Mouse (Mus musculus) liver, embryonic 14.5 days (tissue): Measurements from ENCODE around the gene Fam13a. TPM values are rescaled to one million over a fixed set of nuclear protein-coding genes. Genes with fewer than 3 reads are reported as not detected.

Experiments
- ATAC-seq: fragments of 200-750 bp; cut with Nextera tagmentation; 2 replicates; pipeline ENCODE4 v1.8.0; 2017; ENCODE audit warnings: moderate number of reproducible peaks, mild to moderate bottlenecking, moderate library complexity; ENCODE audit not compliant: insufficient read depth
- DNase-seq, 3 experiments: peaks; one replicate each; pipeline ENCODE4 v3.0.0-alpha.2; 2012 to 2013; ENCODE audit warnings: low read depth in 3 of 3, low spot score in 3 of 3
- H3K27ac ChIP-seq: fragments of 300-500 bp; sonication (generic); 2 replicates; pipeline ENCODE4 v1.5.1; 2014; ENCODE audit warnings: moderate library complexity, mild to moderate bottlenecking, control low read depth, inconsistent platforms
- H3K27me3 ChIP-seq: fragments of 300-500 bp; sonication (generic); 2 replicates; pipeline ENCODE4 v1.6.1; 2014; ENCODE audit warnings: mild to moderate bottlenecking, low read length, moderate library complexity; ENCODE audit not compliant: control insufficient read depth, insufficient read depth
- H3K36me3 ChIP-seq: fragments of 300-500 bp; sonication (generic); replicated peaks from 2 replicates; pipeline ENCODE4 v1.6.1; 2014; ENCODE audit warnings: low read depth; ENCODE audit not compliant: control insufficient read depth, insufficient read depth
- H3K4me1 ChIP-seq, 2 experiments: fragments of 200-500 bp in 1 of 2; fragments of 300-500 bp in 1 of 2; sonication (generic) in 1 of 2; replicated peaks; 2 replicates each; pipeline ENCODE4 v1.6.1; 2012 to 2014; ENCODE audit warnings: antibody characterized with exemption in 1 of 2, inconsistent platforms in 1 of 2, low read length in 1 of 2; ENCODE audit not compliant: control insufficient read depth in 2 of 2, insufficient read depth in 2 of 2
- H3K4me2 ChIP-seq: fragments of 300-500 bp; sonication (generic); 2 replicates; pipeline ENCODE4 v1.6.1; 2014; ENCODE audit warnings: low read depth, mild to moderate bottlenecking, control low read depth, moderate library complexity
- H3K4me3 ChIP-seq, 2 experiments: fragments of 200-500 bp in 1 of 2; fragments of 300-500 bp in 1 of 2; sonication (generic) in 1 of 2; 2 replicates each; pipeline ENCODE4 v1.5.1; 2012 to 2014; ENCODE audit warnings: low read depth in 2 of 2, low read length in 2 of 2, mild to moderate bottlenecking in 2 of 2, control low read depth in 1 of 2, inconsistent platforms in 1 of 2, moderate library complexity in 1 of 2; ENCODE audit not compliant: insufficient read depth in 1 of 2
- H3K9ac ChIP-seq: fragments of 300-500 bp; sonication (generic); replicated peaks from 2 replicates; pipeline ENCODE4 v1.6.1; 2014; ENCODE audit warnings: mild to moderate bottlenecking, control low read depth, moderate library complexity
- H3K9me3 ChIP-seq: fragments of 300-500 bp; sonication (generic); 2 replicates; pipeline ENCODE4 v1.6.1; 2016; ENCODE audit warnings: low read length, mixed read lengths; ENCODE audit not compliant: control insufficient read depth
- CTCF ChIP-seq: IDR thresholded peaks from 2 replicates; pipeline ENCODE4 v1.5.1; 2016; ENCODE audit warnings: antibody characterized with exemption, low read depth, control low read depth
- EP300 ChIP-seq: IDR thresholded peaks from 2 replicates; pipeline ENCODE4 v1.6.1; 2016; ENCODE audit warnings: antibody characterized with exemption, low read depth
- WGBS: fragments of 180-500 bp; shearing (Covaris S2); extraction: QIAGEN DNeasy Blood & Tissue Kit; methylation state at CpG from one replicate; pipeline ENCODE4 v1.1.7; 2014; ENCODE audit not compliant: insufficient replicate concordance; 5-methylcytosine and 5-hydroxymethylcytosine counted together
- polyA plus RNA-seq, 2 experiments: library from polyadenylated mRNA; depleted of rRNA in 1 of 2; stranded (reverse) in 1 of 2; unstranded in 1 of 2; fragments of >200 nt; fragmentation: Nextera tagmentation in 1 of 2; extraction: Ambion mirVana in 1 of 2; gene quantifications; 2 replicates each; pipeline versions ENCODE4 v1.2.1 to v1.2.3; 2012 to 2014

Fam13a gene
- polyA plus RNA-seq, 2 experiments, result 0.32 to 0.77 TPM

DNA sequence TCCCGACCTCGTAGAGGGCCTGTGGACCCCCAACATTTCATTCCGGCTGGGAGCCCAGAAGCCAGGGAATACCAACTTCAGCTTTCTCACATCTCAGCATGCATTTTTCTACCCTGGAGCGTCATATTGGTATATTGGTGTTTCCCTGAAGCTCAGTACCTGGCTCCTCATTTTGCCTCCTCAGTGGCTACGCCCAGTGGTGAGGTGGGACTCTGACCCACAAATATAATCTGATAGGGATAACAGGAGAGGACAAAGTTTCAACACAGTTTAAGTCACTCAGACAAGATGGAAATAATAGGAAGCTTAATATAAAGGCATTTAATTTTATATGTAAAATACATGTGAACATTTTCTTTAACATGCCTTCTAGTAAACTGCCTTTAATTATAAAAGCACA is 19.7 kb downstream of the Fam13a start:
- no peak overlapping the region for H3K4me3 ChIP-seq
- no peaks in the 10 kb centered on the region for H3K36me3 ChIP-seq
- H3K9me3 ChIP-seq, result no peaks in the 10 kb centered on the region
- ATAC-seq (no peak), DNase-seq (no peak)
- H3K9ac ChIP-seq, result no peak overlapping the region
- WGBS, result 74% methylated on average over 5 of the region's 5 CpGs
- no peak overlapping the region for H3K27ac ChIP-seq
- TF ChIP-seq CTCF, result no peak
- TF ChIP-seq EP300, result no peak
- H3K4me2 ChIP-seq, result no peak overlapping the region
- no peaks in the 10 kb centered on the region for H3K4me1 ChIP-seq
- no peaks in the 10 kb centered on the region for H3K27me3 ChIP-seq

DNA sequence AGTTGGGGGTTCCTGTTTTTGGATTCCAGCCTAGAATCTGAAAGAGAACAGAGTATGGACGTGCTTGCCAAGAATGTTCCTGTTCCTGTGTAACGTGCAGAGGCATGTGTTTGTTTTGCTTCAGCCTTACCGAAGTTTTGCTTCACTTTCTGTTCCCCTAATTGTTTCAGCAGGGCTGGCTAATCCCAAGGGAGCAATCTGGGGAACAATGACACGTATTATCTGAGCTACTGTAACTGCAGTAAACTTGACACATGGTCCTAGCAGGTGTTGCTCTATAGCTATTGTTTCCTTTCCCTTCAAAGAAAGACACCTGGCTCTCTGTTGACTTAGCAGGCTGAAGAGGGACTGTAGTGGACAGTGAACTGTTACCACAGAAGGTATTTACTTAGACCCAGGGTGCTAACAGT is 25.3 kb downstream of the Fam13a start:
- Histone ChIP-seq H3K9ac (no peak overlapping the region), H3K27me3 (no peaks in the 10 kb centered on the region), H3K4me3 (no peak overlapping the region), H3K4me1 (no peaks in the 10 kb centered on the region), H3K36me3 (no peaks in the 10 kb centered on the region), H3K9me3 (no peaks in the 10 kb centered on the region), H3K4me2 (no peak overlapping the region), H3K27ac (no peak overlapping the region)
- DNase-seq (no peak), ATAC-seq (no peak)
- no peak for TF ChIP-seq EP300
- TF ChIP-seq CTCF, result no peak
- 14% methylated on average over 4 of the region's 4 CpGs for WGBS

DNA sequence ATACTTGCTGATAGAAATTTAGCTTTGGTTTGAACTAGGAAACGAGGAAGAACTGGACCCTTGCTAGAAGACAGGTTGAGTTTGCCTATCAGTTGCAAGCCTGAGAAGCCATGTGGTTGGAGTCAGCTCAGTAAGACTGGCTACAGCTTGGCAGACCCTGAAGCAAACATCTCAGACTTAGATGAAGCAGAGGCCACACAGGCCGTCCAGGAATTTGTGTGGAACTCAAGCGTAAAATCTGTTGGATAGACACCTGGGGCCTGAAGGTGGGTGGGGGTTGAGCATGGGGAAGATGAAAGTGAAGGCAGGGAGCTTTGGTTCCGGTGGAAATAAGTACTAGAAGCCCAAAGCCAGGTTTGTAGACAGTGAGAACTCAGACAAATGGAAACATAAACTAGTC is 25.8 kb downstream of the Fam13a start:
- H3K27me3 ChIP-seq, result no peaks in the 10 kb centered on the region
- H3K9ac ChIP-seq, result no peak overlapping the region
- no peak overlapping the region for H3K4me2 ChIP-seq
- DNase-seq, result no peak
- ATAC-seq, result no peak
- WGBS, result 48% methylated on average over 4 of the region's 4 CpGs
- no peaks in the 10 kb centered on the region for H3K9me3 ChIP-seq
- H3K27ac ChIP-seq, result no peak overlapping the region
- no peaks in the 10 kb centered on the region for H3K36me3 ChIP-seq
- H3K4me1 ChIP-seq, result no peaks in the 10 kb centered on the region
- no peak overlapping the region for H3K4me3 ChIP-seq
- no peak for TF ChIP-seq EP300
- no peak for TF ChIP-seq CTCF

DNA sequence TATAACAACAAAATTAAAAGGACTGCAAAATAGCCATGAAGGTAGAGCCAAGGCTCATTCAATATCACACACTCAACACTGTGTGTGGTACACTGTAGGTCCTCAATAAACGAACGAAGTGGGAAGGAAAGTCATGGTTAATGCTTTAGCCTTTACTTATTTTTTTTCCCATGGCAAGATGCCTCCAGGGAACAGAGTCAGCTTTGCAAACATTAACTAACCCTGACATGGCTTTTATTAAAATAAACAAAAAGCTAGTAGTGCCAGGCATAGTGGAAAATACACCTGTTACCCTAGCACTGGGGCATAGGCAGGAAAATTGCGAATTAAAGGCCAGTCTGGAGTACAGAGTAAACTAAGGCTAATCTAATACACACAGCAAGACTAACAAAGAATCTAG is 35.2 kb downstream of the Fam13a start:
- no peak overlapping the region for H3K4me3 ChIP-seq
- no peak for DNase-seq
- no peaks in the 10 kb centered on the region for H3K9me3 ChIP-seq
- no peaks in the 10 kb centered on the region for H3K27me3 ChIP-seq
- no peak overlapping the region for H3K9ac ChIP-seq
- no peak overlapping the region for H3K4me2 ChIP-seq
- H3K4me1 ChIP-seq, result no peaks in the 10 kb centered on the region
- no peak overlapping the region for H3K27ac ChIP-seq
- H3K36me3 ChIP-seq, result no peaks in the 10 kb centered on the region
- no peak for TF ChIP-seq CTCF
- no peak for TF ChIP-seq EP300
- ATAC-seq, result no peak
- WGBS, result 57% methylated on average over 3 of the region's 3 CpGs

DNA sequence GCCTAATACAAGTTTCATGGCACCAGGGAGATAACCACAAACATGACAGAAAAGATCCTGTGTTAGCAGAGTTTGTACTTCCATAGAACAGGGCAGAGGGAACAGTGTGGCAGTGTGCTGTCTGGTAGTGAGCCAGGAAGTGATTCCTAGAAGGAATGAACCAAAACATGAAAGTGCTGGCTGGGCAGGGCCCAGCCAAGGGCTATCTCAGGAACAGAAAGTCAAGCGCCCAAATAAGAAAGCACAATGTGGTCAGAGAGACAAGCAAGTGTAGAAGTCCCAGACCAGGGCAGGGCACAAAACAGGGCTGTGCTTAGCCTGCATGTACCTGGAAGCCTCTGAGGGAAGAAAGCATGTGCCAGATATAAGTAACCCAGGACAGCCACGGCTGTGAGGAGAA is 35.6 kb downstream of the Fam13a start:
- ATAC-seq (no peak), DNase-seq (no peak)
- no peak overlapping the region for H3K27ac ChIP-seq
- no peak overlapping the region for H3K4me3 ChIP-seq
- no peak overlapping the region for H3K9ac ChIP-seq
- no peaks in the 10 kb centered on the region for H3K9me3 ChIP-seq
- no peaks in the 10 kb centered on the region for H3K27me3 ChIP-seq
- no peaks in the 10 kb centered on the region for H3K4me1 ChIP-seq
- no peaks in the 10 kb centered on the region for H3K36me3 ChIP-seq
- no peak overlapping the region for H3K4me2 ChIP-seq
- TF ChIP-seq EP300 (no peak), CTCF (no peak)
- WGBS, result 63% methylated on average over 2 of the region's 2 CpGs
